Mouse (Mus musculus) forebrain, embryonic 10.5 days (tissue): ENCODE measurements around the gene Tnfaip8l1. TPM values are rescaled to one million over a fixed set of nuclear protein-coding genes. Genes with fewer than 3 reads are reported as not detected.
A peak's percentile ranks its signal among the peaks of the same experiment; 100 is the strongest.

ENCODE experiments used
- DNase-seq: peaks from one replicate; pipeline ENCODE4 v3.0.0-alpha.2; 2017; ENCODE audit warnings: low spot score; ENCODE audit errors: extremely low spot score
- H3K27ac ChIP-seq: fragments of 300-500 bp; sonication (generic); 2 replicates; pipeline ENCODE4 v1.5.1; 2016; ENCODE audit warnings: mild to moderate bottlenecking
- H3K27me3 ChIP-seq: fragments of 300-500 bp; sonication (generic); 2 replicates; pipeline ENCODE4 v1.6.1; 2016; ENCODE audit warnings: mild to moderate bottlenecking; ENCODE audit not compliant: poor library complexity, severe bottlenecking
- H3K36me3 ChIP-seq: fragments of 300-500 bp; sonication (generic); replicated peaks from 2 replicates; pipeline ENCODE4 v1.6.1; 2016; ENCODE audit warnings: mild to moderate bottlenecking, moderate library complexity
- H3K4me1 ChIP-seq: fragments of 300-500 bp; sonication (generic); 2 replicates; pipeline ENCODE4 v1.6.1; 2016
- H3K4me3 ChIP-seq: fragments of 300-500 bp; sonication (generic); 2 replicates; pipeline ENCODE4 v1.5.1; 2016; ENCODE audit warnings: mild to moderate bottlenecking, moderate library complexity
- H3K9me3 ChIP-seq: fragments of 300-500 bp; sonication (generic); 2 replicates; pipeline ENCODE4 v1.6.1; 2016; ENCODE audit warnings: mild to moderate bottlenecking, moderate library complexity
- WGBS: fragments of 180-500 bp; shearing (Covaris S2); methylation state at CpG from one replicate; pipeline ENCODE4 v1.1.7; 2016; 5-methylcytosine and 5-hydroxymethylcytosine counted together
- polyA plus RNA-seq: library from polyadenylated mRNA; unstranded; fragments of >200 nt; fragmentation: Nextera tagmentation; extraction: Ambion mirVana; gene quantifications from 2 replicates; pipeline ENCODE4 v1.2.1, GENCODE M21; 2016

The Tnfaip8l1 gene
- polyA plus RNA-seq, 1 experiment from 2014 or later = 7.4 TPM

- peak; percentile 67 for DNase-seq
- Histone ChIP-seq H3K9me3 (no peaks in the 10 kb centered on the region), H3K27me3 (peaks cover 100% of the 10 kb centered on the region), H3K27ac (peak overlapping the region; percentile 76), H3K36me3 (no peaks in the 10 kb centered on the region), H3K4me3 (peak overlapping the region; percentile 54), H3K4me1 (peaks cover 57% of the 10 kb centered on the region)
- WGBS = 1% methylated on average over 47 of the region's 47 CpGs
Measured at GRCm38 (mm10) chr17:56141702-56142605, 20.3 kb upstream of the Tnfaip8l1 start.

GRCm38 (mm10) chr17:56144546-56144945 lies 17.7 kb upstream of the Tnfaip8l1 start:
- H3K27me3 ChIP-seq = peaks cover 100% of the 10 kb centered on the region
- DNase-seq = no peak
- H3K4me1 ChIP-seq = peaks cover 50% of the 10 kb centered on the region
- no peak overlapping the region for H3K4me3 ChIP-seq
- no peak overlapping the region for H3K27ac ChIP-seq
- H3K9me3 ChIP-seq = no peaks in the 10 kb centered on the region
- H3K36me3 ChIP-seq = no peaks in the 10 kb centered on the region
- WGBS = 83% methylated on average over 9 of the region's 9 CpGs

- WGBS = 20% methylated on average over 9 of the region's 9 CpGs
- DNase-seq = no peak
- Histone ChIP-seq H3K27ac (no peak overlapping the region), H3K36me3 (no peaks in the 10 kb centered on the region), H3K9me3 (no peaks in the 10 kb centered on the region), H3K4me3 (no peak overlapping the region), H3K27me3 (peaks cover 100% of the 10 kb centered on the region), H3K4me1 (peaks cover 37% of the 10 kb centered on the region)
Measured at GRCm38 (mm10) chr17:56146131-56146530, 16.1 kb upstream of the Tnfaip8l1 start.

GRCm38 (mm10) chr17:56147420-56147819 lies 14.9 kb upstream of the Tnfaip8l1 start:
- Histone ChIP-seq H3K27ac (no peak overlapping the region), H3K27me3 (peaks cover 97% of the 10 kb centered on the region), H3K4me3 (no peak overlapping the region), H3K9me3 (no peaks in the 10 kb centered on the region), H3K36me3 (no peaks in the 10 kb centered on the region), H3K4me1 (peaks cover 24% of the 10 kb centered on the region)
- no peak for DNase-seq
- 72% methylated on average over 12 of the region's 12 CpGs for WGBS

- DNase-seq = no peak
- Histone ChIP-seq H3K4me3 (peak overlapping the region; percentile 40), H3K36me3 (no peaks in the 10 kb centered on the region), H3K27me3 (peaks cover 88% of the 10 kb centered on the region), H3K27ac (no peak overlapping the region), H3K9me3 (no peaks in the 10 kb centered on the region), H3K4me1 (peaks cover 20% of the 10 kb centered on the region)
- WGBS = 20% methylated on average over 9 of the region's 9 CpGs
Measured at GRCm38 (mm10) chr17:56148280-56148679, 14.0 kb upstream of the Tnfaip8l1 start.

GRCm38 (mm10) chr17:56148790-56149618 lies 13.3 kb upstream of the Tnfaip8l1 start:
- no peak for DNase-seq
- H3K27me3 ChIP-seq = peaks cover 87% of the 10 kb centered on the region
- H3K4me1 ChIP-seq = peaks cover 25% of the 10 kb centered on the region
- H3K27ac ChIP-seq = peak overlapping the region; percentile 58; the same call in 1 of the 2 replicates
- H3K9me3 ChIP-seq = no peaks in the 10 kb centered on the region
- H3K36me3 ChIP-seq = no peaks in the 10 kb centered on the region
- WGBS = 2% methylated on average over 30 of the region's 30 CpGs
- peak overlapping the region; percentile 40 for H3K4me3 ChIP-seq

GRCm38 (mm10) chr17:56149897-56150296 lies 12.4 kb upstream of the Tnfaip8l1 start:
- no peak overlapping the region for H3K4me3 ChIP-seq
- peaks cover 25% of the 10 kb centered on the region for H3K4me1 ChIP-seq
- 49% methylated on average over 2 of the region's 2 CpGs for WGBS
- H3K36me3 ChIP-seq = no peaks in the 10 kb centered on the region
- H3K27me3 ChIP-seq = peaks cover 85% of the 10 kb centered on the region
- DNase-seq = no peak
- no peak overlapping the region for H3K27ac ChIP-seq
- no peaks in the 10 kb centered on the region for H3K9me3 ChIP-seq

- Histone ChIP-seq H3K27me3 (peaks cover 83% of the 10 kb centered on the region), H3K4me3 (no peak overlapping the region), H3K9me3 (no peaks in the 10 kb centered on the region), H3K27ac (no peak overlapping the region), H3K4me1 (peaks cover 16% of the 10 kb centered on the region), H3K36me3 (no peaks in the 10 kb centered on the region)
- WGBS = 63% methylated on average over 9 of the region's 9 CpGs
- no peak for DNase-seq
Measured at GRCm38 (mm10) chr17:56153643-56154042, 8.6 kb upstream of the Tnfaip8l1 start.

- Histone ChIP-seq H3K36me3 (no peaks in the 10 kb centered on the region), H3K27ac (no peak overlapping the region), H3K4me1 (peaks cover 30% of the 10 kb centered on the region), H3K9me3 (no peaks in the 10 kb centered on the region), H3K4me3 (no peak overlapping the region), H3K27me3 (peaks cover 71% of the 10 kb centered on the region)
- 3% methylated on average over 9 of the region's 9 CpGs for WGBS
- DNase-seq = peak; percentile 70
Measured at GRCm38 (mm10) chr17:56159729-56160128, 2.5 kb upstream of the Tnfaip8l1 start.

- WGBS = 86% methylated on average over 6 of the region's 6 CpGs
- no peak for DNase-seq
- Histone ChIP-seq H3K4me1 (peaks cover 34% of the 10 kb centered on the region), H3K4me3 (peak overlapping the region; percentile 57; the same call in 1 of the 2 replicates), H3K27me3 (peaks cover 34% of the 10 kb centered on the region), H3K27ac (peak overlapping the region; percentile 80; the same call in 1 of the 2 replicates), H3K9me3 (no peaks in the 10 kb centered on the region), H3K36me3 (no peaks in the 10 kb centered on the region)
Measured at GRCm38 (mm10) chr17:56163523-56164102, 1.3 kb downstream of the Tnfaip8l1 start.

GRCm38 (mm10) chr17:56164510-56164909 lies 2.2 kb downstream of the Tnfaip8l1 start:
- DNase-seq = no peak
- peaks cover 26% of the 10 kb centered on the region for H3K27me3 ChIP-seq
- no peak overlapping the region for H3K27ac ChIP-seq
- H3K36me3 ChIP-seq = no peaks in the 10 kb centered on the region
- no peak overlapping the region for H3K4me3 ChIP-seq
- H3K4me1 ChIP-seq = peaks cover 33% of the 10 kb centered on the region
- WGBS = 86% methylated on average over 3 of the region's 3 CpGs
- no peaks in the 10 kb centered on the region for H3K9me3 ChIP-seq

- no peak overlapping the region for H3K27ac ChIP-seq
- WGBS = 80% methylated on average over 11 of the region's 11 CpGs
- DNase-seq = no peak
- H3K36me3 ChIP-seq = no peaks in the 10 kb centered on the region
- no peak overlapping the region for H3K4me3 ChIP-seq
- no peaks in the 10 kb centered on the region for H3K9me3 ChIP-seq
- peaks cover 43% of the 10 kb centered on the region for H3K4me1 ChIP-seq
- H3K27me3 ChIP-seq = peaks cover 18% of the 10 kb centered on the region
Measured at GRCm38 (mm10) chr17:56165671-56166070, 3.4 kb downstream of the Tnfaip8l1 start.
